ENCODE assay signal across 10 mouse cellular contexts in genomic region chr7:98879176-98879575, GRCm38 (mm10).
"Had no signal": no experiment of that assay in that cellular context is flagged by ENCODE, and none has a peak within 500 bp of the region (broad histone marks: within the 10 kb centered on the region; RNA-seq: fewer than 3 reads in every experiment).

No protein-coding gene starts in this region.

- DNase-seq: kidney, postnatal 10 days; kidney, postnatal 4 days; left cerebral cortex, postnatal 4 days; lung, adult 18-20 months; right cerebral cortex, postnatal 14 days had no signal

- H3K27me3 ChIP-seq: midbrain, embryonic 13.5 days; stomach, embryonic 15.5 days had no signal

- H3K4me3 ChIP-seq: layer of hippocampus, adult 2 months; limb, embryonic 13.5 days; midbrain, embryonic 13.5 days; stomach, embryonic 15.5 days had no signal

- H3K27ac ChIP-seq: layer of hippocampus, adult 2 months; limb, embryonic 13.5 days; liver, embryonic 14.5 days; midbrain, embryonic 13.5 days; stomach, embryonic 15.5 days had no signal

- H3K36me3 ChIP-seq: limb, embryonic 13.5 days; midbrain, embryonic 13.5 days; stomach, embryonic 15.5 days had no signal

- H3K9me3 ChIP-seq: limb, embryonic 13.5 days; midbrain, embryonic 13.5 days; stomach, embryonic 15.5 days had no signal
